Comparison of ENCODE assay signal across 24 mouse cellular contexts in genomic region chr19:12567011-12567410, GRCm38 (mm10). TPM values are rescaled to one million over a fixed set of nuclear protein-coding genes. Genes with fewer than 3 reads are reported as not detected.
DNase-seq lines count a peak whose midpoint lies in the region; ATAC-seq and TF ChIP-seq lines count a peak whose summit lies in the region.
"Had no signal": no experiment of that assay in that cellular context is flagged by ENCODE, and none has a peak within 500 bp of the region (broad histone marks: within the 10 kb centered on the region; RNA-seq: fewer than 3 reads in every experiment).

No protein-coding gene starts in this region.

- no peak for TF ChIP-seq POLR2A in liver, adult 2 months (IDR thresholded peaks at IDR 0.05; ENCODE audit: extremely low read depth, insufficient read depth, low read length)

- no peaks in the 10 kb centered on the region for H3K4me1 ChIP-seq in liver, adult 2 months (ENCODE audit: control insufficient read depth, insufficient read depth, low read length)
- no peaks in the 10 kb centered on the region for H3K4me1 ChIP-seq in liver, embryonic 12.5 days
- H3K4me1 ChIP-seq: embryonic facial prominence, embryonic 15.5 days; forebrain, embryonic 13.5 days had no signal

- no peak overlapping the region for H3K4me3 ChIP-seq in liver, adult 2 months (ENCODE audit: insufficient read depth, low read depth, low read length)
- H3K4me3 ChIP-seq in liver, embryonic 12.5 days: no peak overlapping the region
- H3K4me3 ChIP-seq: embryonic facial prominence, embryonic 15.5 days; forebrain, embryonic 13.5 days; heart, adult 2 months had no signal

- H3K27me3 ChIP-seq in liver, adult 2 months (ENCODE audit: control insufficient read depth, insufficient read depth, low read length): no peaks in the 10 kb centered on the region
- H3K27me3 ChIP-seq in liver, embryonic 12.5 days (replicated peaks): no peaks in the 10 kb centered on the region
- H3K27me3 ChIP-seq in splenic B cell, adult 2 months (ENCODE audit: control insufficient read depth, insufficient read depth, low read length, poor library complexity, severe bottlenecking): no peaks in the 10 kb centered on the region
- H3K27me3 ChIP-seq: embryonic facial prominence, embryonic 15.5 days; forebrain, embryonic 13.5 days had no signal

- H3K9ac ChIP-seq in liver, adult 2 months (ENCODE audit: low read depth, low read length): no peak overlapping the region
- no peak overlapping the region for H3K9ac ChIP-seq in liver, embryonic 12.5 days
- H3K9ac ChIP-seq: embryonic facial prominence, embryonic 15.5 days; forebrain, embryonic 13.5 days had no signal

- peak; percentile 13 for DNase-seq in liver, adult 2 months (ENCODE audit: extremely low read depth, low read depth, low spot score)
- DNase-seq in spleen, postnatal 36 days (ENCODE audit: low spot score in 2 of 2): peak; percentile 76 to 77
- DNase-seq in spleen, adult 12 weeks (ENCODE audit: low spot score): no peak
- DNase-seq in splenic B cell, adult 2 months (ENCODE audit: low read depth, low spot score): peak; percentile 78
- no peak for DNase-seq in ovary, adult 18-20 months (ENCODE audit: low spot score)
- no peak for DNase-seq in MN1 (ENCODE audit: low spot score)
- DNase-seq: cerebellum, adult 11-12 months; kidney, adult 18-20 months; kidney, postnatal 36 days; left cerebral cortex, postnatal 4 days; lung, adult 2 months; right cerebral cortex, postnatal 4 days; thymus, postnatal 36 days had no signal

- no peak for TF ChIP-seq CTCF in liver, adult 2 months (IDR thresholded peaks at IDR 0.05; ENCODE audit: low read depth, low read length)

- no peaks in the 10 kb centered on the region for H3K79me2 ChIP-seq in liver, adult 2 months (ENCODE audit: control insufficient read depth, insufficient read depth, low read length)

- no peak overlapping the region for H3K27ac ChIP-seq in liver, adult 2 months (replicated peaks; ENCODE audit: insufficient read depth, low read depth, low read length)
- H3K27ac ChIP-seq in liver, embryonic 12.5 days: no peak overlapping the region
- H3K27ac ChIP-seq: embryonic facial prominence, embryonic 15.5 days; forebrain, embryonic 13.5 days; heart, adult 2 months; stomach, postnatal 0 days had no signal

- no peaks in the 10 kb centered on the region for H3K36me3 ChIP-seq in liver, adult 2 months (ENCODE audit: control insufficient read depth, insufficient read depth, low read length)
- no peaks in the 10 kb centered on the region for H3K36me3 ChIP-seq in liver, embryonic 12.5 days
- H3K36me3 ChIP-seq in splenic B cell, adult 2 months (ENCODE audit: control insufficient read depth, insufficient read depth, low read length, poor library complexity, severe bottlenecking): peaks cover 5% of the 10 kb centered on the region; the same call in 1 of the 2 replicates
- H3K36me3 ChIP-seq: embryonic facial prominence, embryonic 15.5 days had no signal

- 82% methylated on average over 4 of the region's 4 CpGs for WGBS in liver, adult 2 months
- 41% methylated on average over 4 of the region's 4 CpGs for WGBS in liver, embryonic 12.5 days (ENCODE audit: insufficient replicate concordance)

- ATAC-seq in liver, embryonic 12.5 days: no peak
- ATAC-seq in granulocyte monocyte progenitor cell, adult 5-6 weeks (replicated peaks; ENCODE audit: poor library complexity, severe bottlenecking): peak; percentile 78
- ATAC-seq: CD4-positive, CD25-positive, alpha-beta regulatory T cell, adult 4 months; forebrain, embryonic 13.5 days; hindbrain, embryonic 16.5 days had no signal

- H3K4me2 ChIP-seq in liver, embryonic 12.5 days: no peak overlapping the region
- H3K4me2 ChIP-seq: embryonic facial prominence, embryonic 15.5 days; forebrain, embryonic 13.5 days; midbrain, embryonic 11.5 days had no signal

- no peaks in the 10 kb centered on the region for H3K9me3 ChIP-seq in liver, embryonic 12.5 days (replicated peaks)
- H3K9me3 ChIP-seq: embryonic facial prominence, embryonic 15.5 days; forebrain, embryonic 13.5 days had no signal

RNA-seq across cellular contexts. Expression of gene Fam111a, which starts 21.5 kb away (rescaled TPM):
- 2.3 and 2.4 TPM in 2 replicates for total RNA-seq in liver, adult 2 months (2014; rRNA removed)
- polyA plus RNA-seq in liver, adult 2 months (2012; rRNA removed): 0.12 and 0.24 TPM in 2 replicates
- 34.1 and 35.4 TPM in 2 replicates for polyA plus RNA-seq in liver, embryonic 12.5 days (2016; fragmentation: Nextera tagmentation; extraction: Ambion mirVana)
- 156 and 158 TPM in 2 replicates for total RNA-seq in granulocyte monocyte progenitor cell, adult 5-6 weeks (2014; fragmentation: Nextera tagmentation)
- total RNA-seq in granulocyte monocyte progenitor cell, adult 5-6 weeks (2017): 230 and 279 TPM in 2 replicates

RNA-seq across cellular contexts. Expression of gene Gm4952, which starts 32.8 kb away (rescaled TPM):
- total RNA-seq in liver, adult 2 months (2014; rRNA removed): 91.4 and 132 TPM in 2 replicates
- polyA plus RNA-seq in liver, adult 2 months (2012; rRNA removed): 41.7 and 68.7 TPM in 2 replicates
- polyA plus RNA-seq in liver, embryonic 12.5 days (2016; fragmentation: Nextera tagmentation; extraction: Ambion mirVana): 0.57 and 0.68 TPM in 2 replicates
- total RNA-seq in granulocyte monocyte progenitor cell, adult 5-6 weeks (2014; fragmentation: Nextera tagmentation): not detected in 2 replicates
- total RNA-seq in granulocyte monocyte progenitor cell, adult 5-6 weeks (2017): not detected in 2 replicates
- total RNA-seq: heart, adult 2 months; layer of hippocampus, postnatal 25 days had no signal
- polyA plus RNA-seq: CD4-positive, CD25-positive, alpha-beta regulatory T cell, adult 4 months; embryonic facial prominence, embryonic 15.5 days; forebrain, embryonic 13.5 days; heart, adult 2 months; heart, postnatal 0 days; lung, adult 2 months; midbrain, embryonic 11.5 days had no signal

Comparison
In these comparisons a context has a peak if more than half of its experiments do, and no peak if none do; other contexts are left out.
1. DNase-seq: peak in liver, adult 2 months (single experiment), spleen, postnatal 36 days (2 of 2) and splenic B cell, adult 2 months (single experiment); none in spleen, adult 12 weeks (single experiment), ovary, adult 18-20 months (single experiment) and MN1 (single experiment).
2. RNA of gene Fam111a, which starts 21.5 kb away (total RNA-seq): 156 to 279 TPM in granulocyte monocyte progenitor cell, adult 5-6 weeks; 2.3 to 2.4 TPM in liver, adult 2 months; every median in the first group is over 10 times any median in the second.
3. RNA of gene Gm4952, which starts 32.8 kb away (total RNA-seq): 91.4 to 132 TPM in liver, adult 2 months; not detected in granulocyte monocyte progenitor cell, adult 5-6 weeks; every median in the first group is over 10 times any median in the second.